Mouse (Mus musculus) frontal cortex, postnatal 25 days (tissue): ENCODE data around the gene Resp18.
A peak's percentile ranks its signal among the peaks of the same experiment; 100 is the strongest.
"Not testable (repeated sequence)": the region's sequence is repeated elsewhere in the genome, so short reads cannot be mapped to it uniquely, and the experiment has no call there.

Experiments used
- DNase-seq, 2 experiments: peaks; one replicate each; pipeline ENCODE4 v3.0.0; 2022; ENCODE audit warnings: low spot score in 2 of 2

Gene Resp18

DNA sequence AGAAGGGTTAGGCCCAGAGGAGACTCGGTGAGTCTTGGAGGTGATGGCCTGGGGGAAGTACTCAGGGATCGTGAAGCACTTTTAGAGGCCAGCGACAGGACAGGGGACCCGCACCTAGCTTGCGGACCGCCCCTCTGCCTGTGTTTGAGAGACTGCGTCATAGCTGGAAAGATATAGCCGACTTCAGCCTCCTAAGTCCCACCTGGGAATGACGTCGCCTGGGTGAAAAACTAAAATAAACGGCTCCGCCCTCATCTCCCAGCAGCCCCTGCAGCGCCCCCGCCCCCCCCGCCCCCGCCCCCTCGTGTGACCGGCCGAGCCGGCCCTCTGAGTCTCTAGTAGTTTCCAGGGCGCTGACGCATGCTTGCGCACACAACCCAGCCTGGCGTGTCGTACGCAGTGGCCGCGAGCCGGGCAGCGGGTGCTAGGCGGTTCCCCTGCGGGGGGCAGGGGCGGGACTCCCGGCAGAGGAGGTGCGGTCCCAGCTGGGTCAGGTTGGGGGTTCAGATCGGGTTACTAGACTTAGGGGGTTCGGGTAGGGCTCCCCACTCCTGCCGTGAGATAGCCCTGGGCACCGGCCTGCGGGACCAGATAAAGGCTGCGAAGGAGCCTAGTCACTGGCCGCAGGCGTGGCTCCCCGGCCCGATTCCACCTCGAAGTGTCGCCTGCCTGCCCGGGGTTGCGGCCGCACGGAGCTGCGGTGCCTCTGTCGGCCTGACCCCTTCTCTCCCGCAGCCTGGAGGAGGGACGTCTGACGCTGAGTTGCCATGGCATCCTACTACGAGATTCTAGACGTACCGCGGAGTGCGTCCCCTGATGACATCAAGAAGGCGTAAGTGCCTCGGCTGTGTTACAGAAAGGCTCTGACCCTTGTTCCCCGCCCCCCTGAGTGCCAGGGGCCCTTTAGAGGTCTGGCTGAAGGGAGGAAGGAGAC is 41.8 kb downstream of the Resp18 start, which contains the start of gene Dnajb2:
Gene Dnajb2 (plus strand): TSS at position 290 of the 934 bp plus-strand sequence.
- peak; percentile 59 to 64 for DNase-seq

DNA sequence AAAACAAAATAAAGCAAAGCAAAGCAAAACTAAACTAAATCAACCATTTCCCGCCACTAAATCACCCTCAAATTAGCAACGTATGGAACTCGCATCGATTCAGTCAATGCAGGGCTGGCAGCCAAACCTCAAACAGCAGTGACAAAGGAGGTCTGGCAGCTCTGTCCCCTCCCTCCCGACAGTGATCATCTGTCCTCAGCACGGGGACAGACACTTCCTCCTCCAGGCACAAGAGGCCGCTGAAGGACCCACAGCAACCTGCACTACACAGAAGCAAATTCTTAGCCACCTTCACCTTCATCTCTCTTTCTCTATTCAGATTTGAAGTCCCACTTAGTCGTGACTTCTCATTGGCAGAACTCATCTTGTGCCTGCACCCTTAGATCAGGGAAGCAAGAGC is 43.6 kb downstream of the Resp18 start:
- peak in 1 of 2 experiments; percentile 49 for DNase-seq

DNA sequence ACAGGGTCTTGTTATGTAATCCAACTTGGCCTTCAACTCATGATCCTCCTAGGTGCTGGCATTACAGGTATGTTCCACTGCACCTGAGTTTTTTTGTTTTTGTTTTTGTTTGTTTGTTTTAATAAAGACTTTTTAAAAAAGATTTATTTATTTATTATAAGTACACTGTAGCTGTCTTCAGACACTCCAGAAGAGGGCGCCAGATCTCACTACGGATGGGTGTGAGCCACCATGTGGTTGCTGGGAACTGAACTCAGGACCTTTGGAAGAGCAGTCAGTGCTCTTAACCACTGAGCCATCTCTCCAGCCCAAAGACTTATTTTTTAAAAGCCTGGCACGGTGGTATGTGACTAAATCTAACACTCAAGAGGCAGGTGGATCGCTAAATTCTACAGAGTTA is 45.7 kb downstream of the Resp18 start:
- not testable (repeated sequence) for DNase-seq

DNA sequence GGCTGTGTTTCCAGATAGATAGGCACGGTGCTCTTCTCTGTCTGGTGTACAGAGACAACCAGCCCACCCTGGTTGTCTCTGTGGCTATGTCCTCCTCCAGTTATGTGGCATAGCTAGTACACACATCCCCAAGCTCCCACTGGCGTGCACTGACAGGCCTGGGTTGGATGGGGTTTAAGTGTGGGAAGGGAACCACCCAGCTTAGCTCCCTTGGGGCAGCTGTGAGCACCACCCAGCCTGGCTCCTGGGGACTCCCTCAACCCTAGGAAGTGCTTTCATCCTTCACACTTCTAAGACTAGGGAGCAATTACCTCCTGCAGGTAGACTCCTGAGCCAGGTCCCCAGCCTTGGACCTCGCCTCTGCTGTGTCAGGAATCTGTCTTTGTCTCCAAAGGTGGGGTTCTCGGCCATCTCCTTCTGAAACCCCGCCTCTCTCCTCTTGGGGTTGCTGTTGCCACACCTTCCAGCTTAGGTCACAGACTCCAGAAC is 46.5 kb downstream of the Resp18 start, which contains the start of gene A630095N17Rik:
Gene A630095N17Rik (minus strand): TSS at position 439 of the 489 bp plus-strand sequence.
- DNase-seq, result no peak

DNA sequence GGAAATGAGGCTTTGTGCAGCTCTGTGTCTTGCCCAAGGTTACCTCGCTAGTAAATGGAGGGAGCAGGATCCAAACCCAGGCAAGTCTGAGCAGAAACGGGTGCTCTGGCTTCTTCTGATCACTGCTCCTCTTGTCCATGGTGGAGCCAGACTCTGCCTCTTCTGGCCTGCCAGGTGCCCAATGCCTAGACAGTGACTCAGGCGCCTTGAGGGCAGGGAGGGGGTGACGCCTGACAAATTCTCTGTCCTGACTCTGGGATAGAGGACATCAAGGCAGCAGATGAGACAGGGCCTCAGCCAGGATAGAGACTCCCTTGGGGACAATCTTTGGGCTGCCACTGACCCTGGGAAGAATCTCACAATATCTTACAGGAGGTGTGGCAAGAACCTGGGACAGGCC is 47.0 kb downstream of the Resp18 start:
- no peak for DNase-seq

DNA sequence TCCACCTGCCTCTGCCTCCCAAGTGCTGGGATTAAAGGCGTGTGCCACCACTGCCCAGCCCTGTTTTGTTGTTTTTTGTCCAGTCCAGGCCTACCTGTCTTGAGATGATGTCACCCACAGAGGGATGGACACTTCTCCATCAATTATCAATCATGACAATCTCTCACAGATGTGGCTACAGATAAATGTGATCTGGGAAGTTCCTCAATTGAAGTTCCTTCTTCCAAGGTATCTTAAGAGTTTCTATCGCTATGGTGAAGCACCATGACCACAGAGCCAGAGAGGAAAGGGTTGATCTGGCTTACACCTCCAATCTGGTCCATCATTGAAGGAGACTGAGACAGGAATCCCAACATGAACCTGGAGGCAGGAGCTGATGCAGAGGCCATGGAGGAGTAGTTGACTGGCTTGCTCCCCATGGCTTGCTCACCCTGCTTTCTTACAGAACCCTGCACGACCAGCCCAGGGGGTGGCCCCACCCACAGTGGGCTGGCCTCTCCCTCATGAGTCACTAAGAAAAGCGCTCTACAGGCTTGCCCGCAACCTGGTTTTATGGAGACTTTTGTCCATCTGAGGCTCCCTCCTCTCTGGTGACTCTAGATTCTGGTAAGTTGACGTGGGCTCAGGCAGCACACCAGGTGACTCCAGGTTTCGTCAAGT is 47.8 kb downstream of the Resp18 start:
- DNase-seq, result no peak

DNA sequence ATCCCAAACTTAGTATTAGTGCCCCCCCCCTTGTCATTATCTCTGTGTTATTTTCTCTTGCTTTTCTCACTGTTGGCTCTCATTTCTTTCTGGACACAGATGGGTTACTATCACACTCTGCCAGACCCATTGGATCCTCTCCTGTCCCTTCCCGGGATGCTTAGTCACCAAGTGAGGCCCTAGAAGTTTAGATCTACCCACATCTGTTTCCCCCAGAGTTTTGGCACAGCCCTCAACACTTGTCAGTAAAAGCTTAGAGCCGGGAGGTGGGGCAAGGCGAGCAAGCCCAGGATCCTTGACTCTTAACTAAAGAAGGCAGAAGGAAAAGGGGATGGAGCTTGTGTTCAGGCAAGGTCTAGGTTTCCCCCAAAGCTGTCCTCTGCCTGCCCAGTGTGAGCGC is 49.1 kb downstream of the Resp18 start:
- no peak for DNase-seq

DNA sequence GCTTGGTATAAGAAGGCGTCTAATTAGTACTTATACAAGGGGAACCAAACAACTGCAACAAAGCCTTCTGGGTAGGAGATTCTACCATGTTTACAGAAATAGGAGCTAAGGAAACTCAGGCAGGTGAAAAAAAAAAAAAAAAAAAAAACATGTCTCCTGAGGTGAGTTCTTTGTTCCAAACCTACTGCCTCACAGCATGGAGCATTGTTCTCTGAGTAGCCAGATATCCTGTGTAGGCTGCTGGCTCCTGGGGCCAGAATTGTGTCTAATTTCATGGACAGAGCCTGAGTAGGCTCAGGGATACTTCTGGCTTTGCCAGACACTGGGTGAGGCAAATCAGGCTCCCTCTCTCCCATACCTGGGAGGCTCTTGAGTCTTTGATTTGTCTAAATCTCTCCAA is 50.6 kb downstream of the Resp18 start:
- DNase-seq, result no peak

DNA sequence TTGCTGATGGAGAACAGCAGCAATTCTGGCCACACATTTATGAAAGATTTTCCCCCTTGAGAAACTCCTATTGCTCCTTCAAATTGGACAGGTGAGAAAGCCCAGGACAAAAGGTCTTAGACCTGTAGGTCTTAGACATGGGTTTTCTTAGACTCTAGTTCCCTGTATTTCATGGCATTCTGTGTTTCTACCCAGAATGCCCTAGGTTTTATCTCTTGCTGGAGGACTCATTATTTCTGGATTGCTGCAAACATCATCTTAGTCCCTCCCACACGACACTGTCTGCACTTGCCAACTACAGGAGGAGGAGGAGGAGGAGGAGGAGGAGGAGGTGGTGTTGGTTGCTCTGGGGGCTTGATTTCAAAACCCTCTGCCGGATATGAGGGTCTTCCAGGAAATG is 52.1 kb downstream of the Resp18 start:
- DNase-seq, result no peak

DNA sequence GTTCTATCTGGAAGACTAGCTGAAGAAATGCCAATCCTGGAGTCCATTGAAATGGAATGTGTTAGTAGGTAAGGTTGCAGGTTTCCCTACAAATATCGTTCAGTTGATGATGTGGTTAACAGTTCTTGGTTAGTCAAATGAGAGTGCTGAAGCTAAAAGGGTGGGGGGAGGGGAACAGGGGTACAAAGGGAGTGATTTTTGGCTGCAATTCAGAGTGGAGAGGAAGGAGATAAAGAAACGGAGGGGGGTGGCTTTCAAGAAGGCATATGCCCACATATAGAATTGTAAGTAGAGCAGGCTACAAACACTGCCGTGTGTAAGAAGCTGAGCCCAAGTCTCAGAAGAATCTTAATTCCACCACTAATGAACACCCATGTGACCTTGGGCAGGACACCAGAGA is 52.7 kb downstream of the Resp18 start:
- no peak for DNase-seq

DNA sequence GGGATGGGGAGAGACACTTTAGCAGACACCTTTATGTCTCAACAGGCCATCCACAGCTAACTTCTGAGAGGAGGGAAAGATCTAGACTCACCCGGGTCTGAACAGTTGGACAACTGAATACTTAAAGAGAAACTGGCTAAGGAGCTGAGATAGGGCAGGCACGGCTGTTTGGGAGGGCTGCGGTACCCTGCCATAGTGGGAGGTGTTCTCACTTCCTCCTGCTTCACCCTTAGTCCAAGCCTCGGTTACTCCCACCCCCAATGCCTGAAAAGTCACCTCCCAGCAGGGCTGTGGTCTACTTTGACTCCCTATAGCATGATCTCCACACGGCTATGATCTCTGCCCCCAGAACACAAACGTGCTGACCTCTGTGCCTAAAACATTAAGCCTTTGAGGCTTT is 54.7 kb downstream of the Resp18 start:
- DNase-seq, result no peak

DNA sequence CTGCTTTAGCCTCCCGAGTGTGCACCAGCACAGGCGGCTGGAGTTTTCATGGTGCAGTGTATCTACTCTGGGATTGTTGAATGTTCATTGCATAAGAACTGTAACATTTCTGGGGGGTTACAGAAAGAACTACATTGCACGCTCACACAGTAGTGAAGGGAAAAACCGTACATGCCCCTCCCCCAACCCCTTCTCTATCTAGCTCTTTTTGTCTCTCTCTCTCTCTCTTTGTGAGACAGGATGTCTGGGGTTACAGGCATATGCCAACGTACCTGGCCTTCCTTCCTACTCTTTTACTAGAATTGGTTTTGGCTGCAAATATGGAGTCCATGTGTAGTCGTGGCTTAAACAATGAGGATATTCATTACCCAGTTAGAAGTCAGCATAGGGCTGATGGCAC is 55.3 kb downstream of the Resp18 start:
- DNase-seq, result no peak
